Mouse (Mus musculus) spleen, postnatal 4 days (tissue): Measurements from ENCODE around the gene Epn3.

Source experiments
- DNase-seq, 2 experiments: peaks; one replicate each; pipeline ENCODE4 v3.0.0; 2022; ENCODE audit warnings: low spot score in 2 of 2

Gene Epn3

GRCm38 (mm10) chr11:94498093-94498996 is 1.4 kb downstream of the Epn3 start:
- no peak for DNase-seq

GRCm38 (mm10) chr11:94495415-94495814 is 4.4 kb downstream of the Epn3 start:
- no peak for DNase-seq

GRCm38 (mm10) chr11:94491749-94492099 is 8.1 kb downstream of the Epn3 start:
- no peak for DNase-seq

- DNase-seq = no peak
Observed at GRCm38 (mm10) chr11:94491035-94491748, 8.6 kb downstream of the Epn3 start.

GRCm38 (mm10) chr11:94489745-94490144 is 10.0 kb downstream of the Epn3 start:
- no peak for DNase-seq

- no peak for DNase-seq
Observed at GRCm38 (mm10) chr11:94488767-94489533, 10.8 kb downstream of the Epn3 start.

GRCm38 (mm10) chr11:94486001-94486400 is 13.8 kb downstream of the Epn3 start, which contains the start of gene Spata20:
Spata20 (minus strand) TSS chr11:94486179.
- DNase-seq = peak; percentile 80 to 93

GRCm38 (mm10) chr11:94485223-94485622 is 14.6 kb downstream of the Epn3 start:
- no peak for DNase-seq

- no peak for DNase-seq
Observed at GRCm38 (mm10) chr11:94484636-94485035, 15.1 kb downstream of the Epn3 start.

- DNase-seq = no peak
Observed at GRCm38 (mm10) chr11:94483921-94484320, 15.9 kb downstream of the Epn3 start.

GRCm38 (mm10) chr11:94483436-94483835 is 16.3 kb downstream of the Epn3 start:
- DNase-seq = no peak

- DNase-seq = no peak
Observed at GRCm38 (mm10) chr11:94482738-94483137, 17.0 kb downstream of the Epn3 start.

- DNase-seq = no peak
Observed at GRCm38 (mm10) chr11:94481963-94482362, 17.8 kb downstream of the Epn3 start.

GRCm38 (mm10) chr11:94480382-94480781 is 19.4 kb downstream of the Epn3 start:
- DNase-seq = no peak

GRCm38 (mm10) chr11:94477651-94478050 is 22.1 kb downstream of the Epn3 start:
- DNase-seq = no peak

- no peak for DNase-seq
Observed at GRCm38 (mm10) chr11:94475722-94476121, 24.1 kb downstream of the Epn3 start.

GRCm38 (mm10) chr11:94474544-94474910 is 25.2 kb downstream of the Epn3 start:
- no peak for DNase-seq

- peak; percentile 72 to 82 for DNase-seq
Observed at GRCm38 (mm10) chr11:94473707-94474543, 25.8 kb downstream of the Epn3 start, which contains the start of gene Cacna1g. Cacna1g (minus strand) TSS chr11:94474198.

GRCm38 (mm10) chr11:94472916-94473706 is 26.7 kb downstream of the Epn3 start:
- no peak for DNase-seq

GRCm38 (mm10) chr11:94472585-94472915 is 27.2 kb downstream of the Epn3 start:
- no peak for DNase-seq
